Mouse (Mus musculus) midbrain, embryonic 11.5 days (tissue): ENCODE measurements around the gene Eci1. TPM values are rescaled to one million over a fixed set of nuclear protein-coding genes. Genes with fewer than 3 reads are reported as not detected.

ENCODE experiments used
- ATAC-seq: fragments of 200-750 bp; cut with Nextera tagmentation; 2 replicates; pipeline ENCODE4 v1.8.0; 2017; ENCODE audit warnings: moderate TSS enrichment, moderate library complexity; ENCODE audit not compliant: low FRiP score
- DNase-seq: peaks from one replicate; pipeline ENCODE4 v3.0.0; 2015; ENCODE audit warnings: low spot score; ENCODE audit errors: missing footprints
- H3K27ac ChIP-seq: fragments of 300-500 bp; sonication (generic); 2 replicates; pipeline ENCODE4 v1.5.1; 2014; ENCODE audit warnings: low read depth, low read length
- H3K27me3 ChIP-seq: fragments of 300-500 bp; sonication (generic); 2 replicates; pipeline ENCODE4 v1.6.1; 2014; ENCODE audit warnings: mild to moderate bottlenecking, low read length, moderate library complexity, mixed read lengths; ENCODE audit not compliant: control insufficient read depth, insufficient read depth
- H3K36me3 ChIP-seq: fragments of 300-500 bp; sonication (generic); 2 replicates; pipeline ENCODE4 v1.6.1; 2014; ENCODE audit warnings: mild to moderate bottlenecking, low read length, moderate library complexity, mixed read lengths; ENCODE audit not compliant: control insufficient read depth, insufficient read depth
- H3K4me1 ChIP-seq: fragments of 300-500 bp; sonication (generic); 2 replicates; pipeline ENCODE4 v1.6.1; 2014; ENCODE audit warnings: low read length; ENCODE audit not compliant: control insufficient read depth, insufficient read depth
- H3K4me2 ChIP-seq: fragments of 300-500 bp; sonication (generic); 2 replicates; pipeline ENCODE4 v1.6.1; 2014; ENCODE audit warnings: mild to moderate bottlenecking, moderate library complexity
- H3K4me3 ChIP-seq: fragments of 300-500 bp; sonication (generic); 2 replicates; pipeline ENCODE4 v1.5.1; 2014; ENCODE audit warnings: low read depth, low read length
- H3K9ac ChIP-seq: fragments of 300-500 bp; sonication (generic); 2 replicates; pipeline ENCODE4 v1.6.1; 2014; ENCODE audit warnings: low read length
- H3K9me3 ChIP-seq: fragments of 300-500 bp; sonication (generic); 2 replicates; pipeline ENCODE4 v1.6.1; 2016; ENCODE audit warnings: low read length; ENCODE audit not compliant: control insufficient read depth
- WGBS: fragments of 180-500 bp; shearing (Covaris S2); extraction: QIAGEN DNeasy Blood & Tissue Kit; methylation state at CpG from one replicate; pipeline ENCODE4 v1.1.7; 2014; 5-methylcytosine and 5-hydroxymethylcytosine counted together
- polyA plus RNA-seq: library from polyadenylated mRNA; unstranded; fragments of >200 nt; fragmentation: Nextera tagmentation; extraction: Ambion mirVana; gene quantifications from 2 replicates; pipeline ENCODE4 v1.2.1, GENCODE M21; 2014

Gene Eci1
- polyA plus RNA-seq, 1 experiment from 2014 or later, result 59.5 TPM

- Histone ChIP-seq H3K9me3 (no peaks in the 10 kb centered on the region), H3K9ac (no peak overlapping the region), H3K4me1 (peaks cover 28% of the 10 kb centered on the region), H3K4me3 (no peak overlapping the region), H3K27ac (no peak overlapping the region), H3K27me3 (no peaks in the 10 kb centered on the region), H3K4me2 (no peak overlapping the region), H3K36me3 (peaks cover 7% of the 10 kb centered on the region)
- 94% methylated on average over 6 of the region's 6 CpGs for WGBS
- DNase-seq (peak; percentile 57), ATAC-seq (no peak)
Measured at GRCm38 (mm10) chr17:24475586-24475985, 49.1 kb downstream of the Eci1 start.

- peaks cover 22% of the 10 kb centered on the region for H3K4me1 ChIP-seq
- no peak overlapping the region for H3K4me3 ChIP-seq
- peak; percentile 75 for DNase-seq
- H3K36me3 ChIP-seq, result peaks cover 7% of the 10 kb centered on the region
- H3K27ac ChIP-seq, result no peak overlapping the region
- WGBS, result 95% methylated on average over 10 of the region's 10 CpGs
- H3K9me3 ChIP-seq, result no peaks in the 10 kb centered on the region
- ATAC-seq, result no peak
- H3K27me3 ChIP-seq, result no peaks in the 10 kb centered on the region
- H3K9ac ChIP-seq, result no peak overlapping the region
- no peak overlapping the region for H3K4me2 ChIP-seq
Measured at GRCm38 (mm10) chr17:24476022-24476776, 49.8 kb downstream of the Eci1 start.

GRCm38 (mm10) chr17:24477053-24477984, 50.9 kb downstream of the Eci1 start:
- no peak for DNase-seq
- H3K4me1 ChIP-seq, result peaks cover 11% of the 10 kb centered on the region
- peaks cover 7% of the 10 kb centered on the region for H3K36me3 ChIP-seq
- no peak overlapping the region for H3K4me3 ChIP-seq
- 94% methylated on average over 20 of the region's 20 CpGs for WGBS
- no peak overlapping the region for H3K27ac ChIP-seq
- H3K27me3 ChIP-seq, result no peaks in the 10 kb centered on the region
- no peak overlapping the region; the same call in 1 of the 2 replicates for H3K9ac ChIP-seq
- no peaks in the 10 kb centered on the region for H3K9me3 ChIP-seq
- no peak overlapping the region; the same call in 1 of the 2 replicates for H3K4me2 ChIP-seq
- ATAC-seq, result no peak

GRCm38 (mm10) chr17:24477985-24478600, 51.7 kb downstream of the Eci1 start:
- H3K27me3 ChIP-seq, result no peaks in the 10 kb centered on the region
- H3K9me3 ChIP-seq, result no peaks in the 10 kb centered on the region
- H3K9ac ChIP-seq, result peak overlapping the region; percentile 89
- ATAC-seq (peak; percentile 36), DNase-seq (no peak)
- H3K4me2 ChIP-seq, result peak overlapping the region; percentile 53
- peaks cover 8% of the 10 kb centered on the region for H3K4me1 ChIP-seq
- H3K27ac ChIP-seq, result no peak overlapping the region
- H3K36me3 ChIP-seq, result peaks cover 7% of the 10 kb centered on the region
- H3K4me3 ChIP-seq, result peak overlapping the region; percentile 75
- 59% methylated on average over 11 of the region's 11 CpGs for WGBS

GRCm38 (mm10) chr17:24478663-24479380, 52.4 kb downstream of the Eci1 start, which contains the start of gene Mlst8:
Mlst8 (minus strand) TSS chr17:24479078.
- peaks cover 8% of the 10 kb centered on the region for H3K4me1 ChIP-seq
- DNase-seq, result peak; percentile 99
- H3K27me3 ChIP-seq, result no peaks in the 10 kb centered on the region
- peak; percentile 93 for ATAC-seq
- peaks cover 7% of the 10 kb centered on the region for H3K36me3 ChIP-seq
- under 1% methylated on average over 48 of the region's 48 CpGs for WGBS
- H3K9me3 ChIP-seq, result no peaks in the 10 kb centered on the region
- peak within 1 kb of the TSS; percentile 89 for H3K9ac ChIP-seq
- H3K4me3 ChIP-seq, result peak within 1 kb of the TSS; percentile 75
- H3K4me2 ChIP-seq, result peak within 1 kb of the TSS; percentile 53
- peak within 1 kb of the TSS; percentile 94 for H3K27ac ChIP-seq

DNA sequence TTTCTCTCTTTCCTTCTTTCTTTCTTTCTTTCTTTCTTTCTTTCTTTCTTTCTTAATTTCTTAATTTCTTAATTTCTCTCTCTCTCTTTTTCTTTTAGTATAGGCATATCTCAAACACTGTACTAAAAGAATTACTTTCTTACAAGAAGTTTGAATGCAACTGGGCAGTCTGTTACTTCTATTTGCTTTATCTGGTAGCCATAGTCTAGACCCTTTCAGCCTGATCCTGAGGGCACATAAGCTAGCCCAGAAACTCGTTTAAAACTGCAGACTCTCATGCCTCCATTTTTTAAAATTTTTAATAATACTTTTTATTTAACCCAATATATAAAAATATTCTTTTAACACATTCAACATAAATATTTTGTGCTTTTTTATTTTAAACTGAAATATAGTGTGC, 53.0 kb downstream of the Eci1 start:
- Histone ChIP-seq H3K36me3 (peaks cover 7% of the 10 kb centered on the region), H3K27me3 (no peaks in the 10 kb centered on the region), H3K4me3 (peak overlapping the region; percentile 75; the same call in 1 of the 2 replicates), H3K27ac (no peak overlapping the region), H3K9ac (no peak overlapping the region; the same call in 1 of the 2 replicates), H3K4me1 (peaks cover 8% of the 10 kb centered on the region), H3K4me2 (peak overlapping the region; percentile 53; the same call in 1 of the 2 replicates), H3K9me3 (no peaks in the 10 kb centered on the region)
- DNase-seq, result peak; percentile 79
- ATAC-seq, result no peak
- 28% methylated on average over 1 of the region's 1 CpGs for WGBS

DNA sequence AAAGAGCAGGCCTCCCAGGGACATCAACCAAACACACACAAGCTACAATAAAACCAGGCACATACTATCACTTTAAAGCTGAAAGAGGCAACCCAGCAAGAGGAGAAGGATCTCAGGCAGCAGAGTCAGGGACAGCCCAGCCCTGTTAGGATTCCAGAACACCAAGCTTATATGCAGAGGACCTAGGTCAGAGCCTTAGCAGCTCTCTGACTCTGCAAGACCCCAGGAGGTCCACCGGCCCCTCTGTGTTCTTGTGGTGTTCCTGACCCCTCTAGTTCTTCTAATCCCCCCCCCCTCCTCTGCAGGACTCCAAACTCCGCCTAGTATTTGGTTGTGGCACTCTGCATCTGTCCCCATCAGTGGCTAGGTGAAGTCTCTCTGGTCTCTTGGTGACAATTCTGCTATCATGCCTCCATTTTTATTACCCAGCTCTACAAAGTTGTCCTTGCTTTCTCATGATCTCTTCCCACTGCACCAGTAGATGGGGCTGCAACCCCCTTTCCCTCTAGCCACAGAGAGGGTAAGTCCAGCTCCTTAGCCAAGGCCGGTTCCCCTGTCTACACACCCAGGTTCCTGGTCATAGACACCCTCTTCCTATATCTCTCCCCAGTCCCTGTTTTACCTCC, 53.9 kb downstream of the Eci1 start:
- ATAC-seq (no peak), DNase-seq (peak; percentile 82)
- no peak overlapping the region for H3K4me3 ChIP-seq
- no peak overlapping the region for H3K9ac ChIP-seq
- H3K27ac ChIP-seq, result no peak overlapping the region
- H3K4me1 ChIP-seq, result peaks cover 8% of the 10 kb centered on the region
- H3K4me2 ChIP-seq, result no peak overlapping the region
- no peaks in the 10 kb centered on the region for H3K27me3 ChIP-seq
- whole genome bisulfite sequencing, result 45% methylated on average over 3 of the region's 3 CpGs
- H3K9me3 ChIP-seq, result no peaks in the 10 kb centered on the region
- peaks cover 7% of the 10 kb centered on the region for H3K36me3 ChIP-seq
